Mouse (Mus musculus) megakaryocyte, embryonic 14.5 days (primary cell): ENCODE results near the gene Lhb. TPM values are rescaled to one million over a fixed set of nuclear protein-coding genes. Genes with fewer than 3 reads are reported as not detected.

ENCODE experiments used
- H3K27me3 ChIP-seq: replicated peaks from 2 replicates; pipeline ENCODE3; 2012; ENCODE audit warnings: inconsistent platforms
- H3K36me3 ChIP-seq: replicated peaks from 2 replicates; pipeline ENCODE3; 2012; ENCODE audit warnings: low read length, inconsistent platforms, mixed read lengths
- H3K4me1 ChIP-seq: 2 replicates; pipeline ENCODE4 v1.6.1; 2012; ENCODE audit warnings: inconsistent platforms
- H3K4me3 ChIP-seq: replicated peaks from 2 replicates; pipeline ENCODE3; 2012; ENCODE audit warnings: moderate library complexity, mild to moderate bottlenecking, inconsistent platforms
- H3K9me3 ChIP-seq: 2 replicates; pipeline ENCODE4 v1.6.1; 2012; ENCODE audit warnings: inconsistent platforms
- FLI1 ChIP-seq: IDR thresholded peaks from 2 replicates; pipeline ENCODE4 v1.6.1; 2012; ENCODE audit warnings: low read length, inconsistent platforms, mixed read lengths
- GATA1 ChIP-seq: IDR thresholded peaks from 3 replicates; pipeline ENCODE4 v1.6.1; 2012; ENCODE audit warnings: mixed read lengths, low read length, inconsistent platforms, borderline replicate concordance
- polyA plus RNA-seq: library from polyadenylated mRNA; stranded (reverse); fragments of >175 nt; gene quantifications from 2 replicates; pipeline ENCODE4 v1.2.3, GENCODE M21; 2012; ENCODE audit warnings: low replicate concordance; ENCODE audit not compliant: insufficient read depth

Lhb gene
- polyA plus RNA-seq, 1 experiment, result not detected

GRCm38 (mm10) chr7:45403532-45404261 is 16.9 kb upstream of the Lhb start:
- TF ChIP-seq GATA1 (no peak), FLI1 (no peak)
- H3K4me3 ChIP-seq, result no peak overlapping the region
- H3K27me3 ChIP-seq, result peaks cover 55% of the 10 kb centered on the region
- H3K36me3 ChIP-seq, result no peaks in the 10 kb centered on the region
- H3K4me1 ChIP-seq, result peaks cover 34% of the 10 kb centered on the region
- H3K9me3 ChIP-seq, result peaks cover 3% of the 10 kb centered on the region; the same call in 1 of the 2 replicates

GRCm38 (mm10) chr7:45405091-45406075 is 15.2 kb upstream of the Lhb start, which contains the start of gene Kcna7:
Gene Kcna7, plus strand, starts transcription at chr7:45405653.
- Histone ChIP-seq H3K4me3 (peak within 1 kb of the TSS; percentile 91), H3K36me3 (no peaks in the 10 kb centered on the region), H3K4me1 (peaks cover 35% of the 10 kb centered on the region), H3K27me3 (peaks cover 71% of the 10 kb centered on the region), H3K9me3 (peaks cover 3% of the 10 kb centered on the region; the same call in 1 of the 2 replicates)
- TF ChIP-seq FLI1 (no peak), GATA1 (no peak)

- peaks cover 35% of the 10 kb centered on the region for H3K4me1 ChIP-seq
- H3K36me3 ChIP-seq, result no peaks in the 10 kb centered on the region
- H3K9me3 ChIP-seq, result peaks cover 3% of the 10 kb centered on the region; the same call in 1 of the 2 replicates
- TF ChIP-seq GATA1, result no peak
- TF ChIP-seq FLI1, result no peak
- H3K4me3 ChIP-seq, result peak overlapping the region; percentile 91
- peaks cover 81% of the 10 kb centered on the region for H3K27me3 ChIP-seq
These were observed 14.2 kb upstream of the Lhb start for GRCm38 (mm10) chr7:45406157-45407156.

GRCm38 (mm10) chr7:45407836-45408235 is 12.8 kb upstream of the Lhb start:
- no peak for TF ChIP-seq GATA1
- TF ChIP-seq FLI1, result no peak
- no peaks in the 10 kb centered on the region; the same call in 1 of the 2 replicates for H3K9me3 ChIP-seq
- H3K27me3 ChIP-seq, result peaks cover 78% of the 10 kb centered on the region

GRCm38 (mm10) chr7:45408351-45408750 is 12.3 kb upstream of the Lhb start:
- Histone ChIP-seq H3K36me3 (no peaks in the 10 kb centered on the region), H3K4me3 (no peak overlapping the region), H3K4me1 (peaks cover 43% of the 10 kb centered on the region), H3K27me3 (peaks cover 79% of the 10 kb centered on the region), H3K9me3 (no peaks in the 10 kb centered on the region; the same call in 1 of the 2 replicates)
- TF ChIP-seq GATA1 (no peak), FLI1 (no peak)

More at GRCm38 (mm10) chr7:45407836-45408235, 12.8 kb upstream of the Lhb start:
- Histone ChIP-seq H3K36me3 (no peaks in the 10 kb centered on the region), H3K4me3 (no peak overlapping the region), H3K4me1 (peaks cover 39% of the 10 kb centered on the region)

- Histone ChIP-seq H3K4me1 (peaks cover 49% of the 10 kb centered on the region), H3K36me3 (no peaks in the 10 kb centered on the region), H3K9me3 (no peaks in the 10 kb centered on the region; the same call in 1 of the 2 replicates), H3K27me3 (peaks cover 85% of the 10 kb centered on the region), H3K4me3 (no peak overlapping the region)
- TF ChIP-seq FLI1 (no peak), GATA1 (no peak)
These were observed 11.7 kb upstream of the Lhb start for GRCm38 (mm10) chr7:45408949-45409348.

- Histone ChIP-seq H3K9me3 (no peaks in the 10 kb centered on the region; the same call in 1 of the 2 replicates), H3K4me1 (peaks cover 56% of the 10 kb centered on the region), H3K4me3 (no peak overlapping the region), H3K27me3 (peaks cover 92% of the 10 kb centered on the region), H3K36me3 (no peaks in the 10 kb centered on the region)
- TF ChIP-seq FLI1, result no peak
- TF ChIP-seq GATA1, result no peak
These were observed 11.0 kb upstream of the Lhb start for GRCm38 (mm10) chr7:45409497-45410163.

GRCm38 (mm10) chr7:45412421-45412820 is 8.2 kb upstream of the Lhb start:
- Histone ChIP-seq H3K4me3 (no peak overlapping the region), H3K36me3 (no peaks in the 10 kb centered on the region), H3K9me3 (no peaks in the 10 kb centered on the region; the same call in 1 of the 2 replicates), H3K4me1 (peaks cover 44% of the 10 kb centered on the region), H3K27me3 (peaks cover 95% of the 10 kb centered on the region)
- TF ChIP-seq FLI1, result no peak
- no peak for TF ChIP-seq GATA1
